Mouse (Mus musculus) brain, embryonic 14.5 days (tissue): ENCODE results near the gene Dhps.

ENCODE experiments used
- CTCF ChIP-seq: fragments of 200-500 bp; IDR thresholded peaks from 2 replicates; pipeline ENCODE4 v1.5.1; 2012; ENCODE audit warnings: inconsistent platforms, mild to moderate bottlenecking, moderate library complexity, borderline replicate concordance; ENCODE audit not compliant: insufficient read depth, insufficient read length; ENCODE audit errors: extremely low read depth
- POLR2A ChIP-seq: fragments of 200-500 bp; IDR thresholded peaks from 2 replicates; pipeline ENCODE4 v1.6.1; 2012; ENCODE audit warnings: mild to moderate bottlenecking, inconsistent platforms, borderline replicate concordance; ENCODE audit not compliant: poor library complexity, insufficient read depth, insufficient read length, severe bottlenecking; ENCODE audit errors: extremely low read depth

- TF ChIP-seq CTCF: peak; percentile 48; the same call in 1 of the 2 replicates
- no peak for TF ChIP-seq POLR2A
Observed at GRCm38 (mm10) chr8:85119052-85119981, 47.8 kb downstream of the Dhps start.
